ENCODE assay signal across 10 mouse cellular contexts in the genomic region with DNA sequence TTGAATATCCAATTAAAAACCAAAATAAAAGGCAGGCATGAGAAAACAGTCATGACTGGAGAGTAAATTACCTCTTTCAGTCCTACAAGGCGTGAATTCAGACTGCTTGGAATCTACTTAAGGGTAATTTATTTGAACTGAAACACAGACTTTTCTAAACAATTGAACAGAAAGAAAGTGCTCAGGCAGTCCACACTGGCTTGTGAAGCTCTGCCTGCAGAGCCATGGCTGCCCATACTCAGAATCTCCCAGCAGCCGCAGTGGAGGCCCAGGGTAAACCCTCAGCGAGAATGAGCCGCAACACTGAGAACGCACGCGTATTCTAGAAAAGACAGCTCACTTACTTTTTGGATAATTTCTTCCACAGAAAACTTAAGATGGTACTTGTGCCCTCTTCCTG. TPM values are rescaled to one million over a fixed set of nuclear protein-coding genes. Genes with fewer than 3 reads are reported as not detected.
DNase-seq lines count a peak whose midpoint lies in the region; ATAC-seq and TF ChIP-seq lines count a peak whose summit lies in the region.
"Had no signal": no experiment of that assay in that cellular context is flagged by ENCODE, and none has a peak within 500 bp of the region (broad histone marks: within the 10 kb centered on the region; RNA-seq: fewer than 3 reads in every experiment).

No protein-coding gene starts in this region.

- DNase-seq in heart, postnatal 14 days: no peak
- no peak for DNase-seq in neural tube, embryonic 11.5 days (ENCODE audit: low spot score)
- DNase-seq in neural tube, embryonic 10.5 days (ENCODE audit: extremely low spot score, low spot score): no peak
- no peak for DNase-seq in limb, embryonic 14.5 days (ENCODE audit: low spot score)
- no peak for DNase-seq in retina, embryonic 14.5 days (ENCODE audit: low spot score)
- no peak for DNase-seq in right cerebral cortex, postnatal 36 days (ENCODE audit: low spot score in 2 of 2)
- DNase-seq: cerebellum, adult 9-11 months had no signal

- H3K9ac ChIP-seq in heart, embryonic 16.5 days (ENCODE audit: low read length): 0 out of 2 replicates have a peak overlapping the region, but pooled peaks have one; percentile 5
- H3K9ac ChIP-seq in neural tube, embryonic 11.5 days (ENCODE audit: low read length): no peak overlapping the region
- no peak overlapping the region; the same call in 1 of the 2 replicates for H3K9ac ChIP-seq in limb, embryonic 14.5 days (ENCODE audit: low read depth, low read length, severe bottlenecking)

- peaks cover 36% of the 10 kb centered on the region for H3K36me3 ChIP-seq in heart, embryonic 16.5 days (ENCODE audit: control insufficient read depth, insufficient read depth)
- H3K36me3 ChIP-seq in neural tube, embryonic 11.5 days (ENCODE audit: control insufficient read depth, insufficient read depth, low read length): peaks cover 2% of the 10 kb centered on the region; the same call in 1 of the 2 replicates
- peaks cover 22% of the 10 kb centered on the region for H3K36me3 ChIP-seq in limb, embryonic 14.5 days (ENCODE audit: control insufficient read depth, insufficient read depth, low read length)

- no peak overlapping the region; the same call in 1 of the 2 replicates for H3K4me3 ChIP-seq in heart, embryonic 16.5 days (ENCODE audit: low read length)
- no peak overlapping the region for H3K4me3 ChIP-seq in neural tube, embryonic 11.5 days (ENCODE audit: low read depth, low read length)
- H3K4me3 ChIP-seq in limb, embryonic 14.5 days (replicated peaks; ENCODE audit: low read length): peak overlapping the region; percentile 65
- H3K4me3 ChIP-seq: erythroblast, embryonic 14.5 days had no signal

- no peak for ATAC-seq in heart, embryonic 16.5 days (replicated peaks; ENCODE audit: extremely low read depth, insufficient read depth, low FRiP score)
- ATAC-seq in neural tube, embryonic 11.5 days (ENCODE audit: insufficient read depth, low FRiP score, low TSS enrichment): peak; percentile 8; the same call in 1 of the 2 replicates
- ATAC-seq in limb, embryonic 14.5 days (ENCODE audit: low FRiP score, low read depth): no peak

- no peaks in the 10 kb centered on the region for H3K27me3 ChIP-seq in heart, embryonic 16.5 days (ENCODE audit: control insufficient read depth, insufficient read depth, low read length)
- no peaks in the 10 kb centered on the region for H3K27me3 ChIP-seq in neural tube, embryonic 11.5 days (ENCODE audit: control insufficient read depth, insufficient read depth, low read length)
- H3K27me3 ChIP-seq in limb, embryonic 14.5 days (ENCODE audit: control insufficient read depth, insufficient read depth, low read length): no peaks in the 10 kb centered on the region

- H3K27ac ChIP-seq in heart, embryonic 16.5 days (ENCODE audit: low read length): no peak overlapping the region
- no peak overlapping the region for H3K27ac ChIP-seq in neural tube, embryonic 11.5 days (ENCODE audit: low read depth, low read length)
- no peak overlapping the region for H3K27ac ChIP-seq in limb, embryonic 14.5 days (replicated peaks; ENCODE audit: low read depth, low read length)

- TF ChIP-seq POLR2A in limb, embryonic 14.5 days (IDR thresholded peaks at IDR 0.05; ENCODE audit: borderline replicate concordance, extremely low read depth, insufficient read depth, insufficient read length): no peak

- peak overlapping the region; percentile 92 for H3K4me2 ChIP-seq in heart, embryonic 16.5 days (ENCODE audit: low read depth, low read length)
- peak overlapping the region; percentile 93 for H3K4me2 ChIP-seq in neural tube, embryonic 11.5 days (ENCODE audit: low read depth)
- peak overlapping the region; percentile 85 for H3K4me2 ChIP-seq in limb, embryonic 14.5 days (replicated peaks; ENCODE audit: low read depth, low read length, severe bottlenecking)

- intact Hi-C loops in heart, postnatal 14 days (cut with DNase I): no loop called here

- WGBS in heart, embryonic 16.5 days: 82% methylated on average over 7 of the region's 7 CpGs
- 73% methylated on average over 7 of the region's 7 CpGs for WGBS in neural tube, embryonic 11.5 days
- 79% methylated on average over 7 of the region's 7 CpGs for WGBS in limb, embryonic 14.5 days

- peaks cover 13% of the 10 kb centered on the region for H3K4me1 ChIP-seq in heart, embryonic 16.5 days (ENCODE audit: control insufficient read depth, insufficient read depth, low read length)
- H3K4me1 ChIP-seq in neural tube, embryonic 11.5 days (ENCODE audit: control insufficient read depth, insufficient read depth, low read length): no peaks in the 10 kb centered on the region; the same call in 1 of the 2 replicates
- H3K4me1 ChIP-seq in limb, embryonic 14.5 days (ENCODE audit: control insufficient read depth, insufficient read depth, low read length): peaks cover 10% of the 10 kb centered on the region

- no peaks in the 10 kb centered on the region for H3K9me3 ChIP-seq in heart, embryonic 16.5 days (replicated peaks; ENCODE audit: control insufficient read depth, low read length)
- no peaks in the 10 kb centered on the region for H3K9me3 ChIP-seq in neural tube, embryonic 11.5 days (ENCODE audit: control insufficient read depth, low read length)
- no peaks in the 10 kb centered on the region for H3K9me3 ChIP-seq in limb, embryonic 14.5 days (ENCODE audit: control insufficient read depth, low read length)

RNA-seq across cellular contexts. Expression of gene Lxn, which starts 1.7 kb away (rescaled TPM):
- 72.3 and 74.4 TPM in 2 replicates for polyA plus RNA-seq in heart, embryonic 16.5 days (2015; fragmentation: Nextera tagmentation; extraction: Ambion mirVana)
- 10 to 100 TPM; 11.2 to 12.8 TPM for total RNA-seq in heart, postnatal 14 days (2021)
- 102 and 106 TPM in 2 replicates for polyA plus RNA-seq in neural tube, embryonic 11.5 days (2014; fragmentation: Nextera tagmentation; extraction: Ambion mirVana)
- 51.9 and 64.8 TPM in 2 replicates for polyA plus RNA-seq in limb, embryonic 14.5 days (2012; rRNA removed)
- 121 and 130 TPM in 2 replicates for polyA plus RNA-seq in limb, embryonic 14.5 days (2014; fragmentation: Nextera tagmentation; extraction: Ambion mirVana)

RNA-seq across cellular contexts. Expression of gene Gfm1, which starts 32.1 kb away (rescaled TPM):
- 113 and 115 TPM in 2 replicates for polyA plus RNA-seq in heart, embryonic 16.5 days (2015; fragmentation: Nextera tagmentation; extraction: Ambion mirVana)
- 100 to 1,000 TPM; 204 to 214 TPM for total RNA-seq in heart, postnatal 14 days (2021)
- polyA plus RNA-seq in neural tube, embryonic 11.5 days (2014; fragmentation: Nextera tagmentation; extraction: Ambion mirVana): 54.5 and 55.8 TPM in 2 replicates
- 26.2 and 30.4 TPM in 2 replicates for polyA plus RNA-seq in limb, embryonic 14.5 days (2012; rRNA removed)
- 40.9 and 45.1 TPM in 2 replicates for polyA plus RNA-seq in limb, embryonic 14.5 days (2014; fragmentation: Nextera tagmentation; extraction: Ambion mirVana)

RNA-seq across cellular contexts. Expression of gene Rarres1, which starts 53.3 kb away (rescaled TPM):
- polyA plus RNA-seq in heart, embryonic 16.5 days (2015; fragmentation: Nextera tagmentation; extraction: Ambion mirVana): 2.0 and 2.5 TPM in 2 replicates
- total RNA-seq in heart, postnatal 14 days (2021): under 1 TPM; 0.84 to 0.98 TPM
- 0.84 and 1.0 TPM in 2 replicates for polyA plus RNA-seq in neural tube, embryonic 11.5 days (2014; fragmentation: Nextera tagmentation; extraction: Ambion mirVana)
- 4.1 and 4.5 TPM in 2 replicates for polyA plus RNA-seq in limb, embryonic 14.5 days (2012; rRNA removed)
- 5.3 and 7.4 TPM in 2 replicates for polyA plus RNA-seq in limb, embryonic 14.5 days (2014; fragmentation: Nextera tagmentation; extraction: Ambion mirVana)
- total RNA-seq: megakaryocyte, adult 5-6 weeks had no signal
